Mouse (Mus musculus): Measurements from ENCODE around the gene Dhrs1.

Dhrs1 gene

DNA sequence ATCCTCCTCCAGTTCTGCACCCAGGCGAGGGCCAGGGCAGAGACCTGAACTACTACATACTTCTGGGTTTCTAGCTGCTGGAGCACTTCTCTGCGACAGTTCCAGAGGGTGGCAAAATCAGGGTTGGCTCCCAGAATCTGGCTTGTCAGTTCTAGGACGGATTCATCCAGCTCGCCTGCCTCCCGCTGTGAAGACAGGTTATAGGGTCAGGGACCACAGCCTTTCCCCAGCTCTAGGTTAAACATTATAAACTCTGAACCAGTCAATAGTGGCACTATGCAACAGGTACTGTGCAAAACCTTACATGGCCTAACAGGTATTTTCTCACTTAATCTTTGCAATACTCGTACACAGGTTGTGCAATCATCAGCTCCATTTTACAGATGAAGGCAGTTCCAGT is 24.4 kb downstream of the Dhrs1 start:
- DNase-seq: no peak

DNA sequence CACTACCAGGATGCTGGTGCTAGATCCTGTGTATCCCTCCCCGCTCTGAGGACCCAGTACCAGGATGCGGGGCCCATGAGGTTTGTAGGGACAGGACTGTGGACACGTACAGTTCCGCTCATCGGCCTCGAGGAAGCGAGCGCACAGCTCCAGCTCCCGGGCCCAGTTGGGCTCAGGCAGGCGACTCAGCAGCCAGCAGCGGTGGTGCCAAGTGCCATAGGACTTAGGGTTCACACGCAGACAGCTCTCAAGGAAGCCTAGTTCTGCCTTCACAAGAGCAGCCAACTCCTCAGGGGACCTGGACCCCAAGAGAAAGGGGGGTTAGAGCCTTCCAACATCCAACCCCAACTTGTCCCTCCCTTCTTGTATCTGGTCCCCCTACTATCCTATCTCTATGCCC is 24.8 kb downstream of the Dhrs1 start:
- no peak for DNase-seq

DNA sequence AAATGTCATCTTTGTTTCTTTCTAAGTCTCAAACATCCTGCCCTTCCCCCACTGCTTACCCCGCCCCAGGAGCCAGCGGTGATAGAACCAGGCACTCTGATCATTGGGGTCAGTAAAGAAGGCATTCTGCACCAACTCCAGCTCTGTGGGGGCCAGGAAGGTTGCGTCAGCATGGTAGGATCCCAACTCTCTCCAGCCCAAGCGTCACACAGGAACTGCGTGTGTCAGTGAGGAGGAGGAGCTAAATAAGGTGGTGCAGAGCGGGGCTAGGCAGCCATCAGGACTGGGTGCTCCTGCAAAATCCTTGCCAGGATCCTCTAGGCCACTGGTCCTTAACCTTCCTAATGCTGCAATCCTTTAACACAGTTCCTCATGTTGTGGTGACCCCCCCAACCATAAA is 25.8 kb downstream of the Dhrs1 start:
- no peak for DNase-seq

DNA sequence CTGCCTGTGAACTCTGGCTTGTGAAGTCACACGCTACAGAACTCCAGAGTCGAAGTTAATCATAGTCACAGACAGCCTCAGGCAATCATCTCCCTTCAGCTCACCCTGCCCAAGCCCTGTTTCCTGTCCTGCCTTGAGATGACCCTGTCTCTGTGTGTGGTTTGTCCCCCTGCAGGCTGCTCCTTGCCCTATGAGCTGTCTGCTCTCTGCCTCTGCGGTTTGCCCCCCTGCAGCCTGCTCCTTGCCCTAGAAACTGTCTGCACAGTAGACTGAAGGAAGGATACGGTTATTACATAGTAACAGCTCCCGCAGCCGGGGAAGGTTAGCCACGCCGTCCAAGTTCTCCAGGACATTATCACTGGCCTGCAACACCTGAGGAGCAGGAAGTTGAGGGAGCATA is 28.6 kb downstream of the Dhrs1 start:
- DNase-seq: no peak

DNA sequence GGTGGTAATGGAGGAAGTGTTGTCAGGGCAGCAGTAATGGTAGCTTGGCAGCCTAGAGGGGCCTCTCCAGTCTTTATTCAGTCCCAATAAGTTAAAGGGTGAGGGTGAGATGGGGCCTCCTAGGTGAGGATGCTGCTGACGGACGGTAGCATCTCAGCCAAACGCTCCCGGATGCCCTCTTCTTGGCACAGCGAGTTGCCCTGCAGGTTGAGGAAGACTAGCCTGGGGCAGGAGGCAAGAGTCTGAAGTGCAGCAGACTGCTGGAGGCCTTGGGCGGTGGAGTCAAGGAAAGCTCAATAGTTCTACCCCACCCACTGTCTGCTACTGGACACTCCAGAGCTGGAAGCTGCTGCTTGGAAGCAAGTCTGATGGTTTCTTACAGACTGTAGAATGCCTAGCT is 29.2 kb downstream of the Dhrs1 start:
- DNase-seq: no peak

DNA sequence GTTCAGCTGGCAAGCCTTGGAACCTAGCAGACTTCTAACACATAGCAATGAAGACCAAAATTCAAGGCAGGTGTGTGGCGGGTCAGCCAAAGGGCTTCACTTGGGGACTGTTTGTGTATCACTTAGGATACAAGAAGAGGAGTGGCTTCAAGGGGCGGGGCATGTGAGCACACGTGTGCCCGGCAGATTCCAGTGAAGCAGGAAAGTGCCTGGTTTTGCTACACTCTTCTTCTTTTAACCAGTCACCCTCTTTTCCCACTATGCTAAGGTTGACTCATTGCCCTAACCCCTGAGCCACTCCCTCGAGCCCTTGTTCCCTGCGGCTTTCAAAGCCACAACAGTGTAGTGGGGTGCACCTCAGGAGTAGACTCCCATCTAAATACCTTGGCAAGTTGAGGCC is 30.6 kb downstream of the Dhrs1 start:
- no peak for DNase-seq

DNA sequence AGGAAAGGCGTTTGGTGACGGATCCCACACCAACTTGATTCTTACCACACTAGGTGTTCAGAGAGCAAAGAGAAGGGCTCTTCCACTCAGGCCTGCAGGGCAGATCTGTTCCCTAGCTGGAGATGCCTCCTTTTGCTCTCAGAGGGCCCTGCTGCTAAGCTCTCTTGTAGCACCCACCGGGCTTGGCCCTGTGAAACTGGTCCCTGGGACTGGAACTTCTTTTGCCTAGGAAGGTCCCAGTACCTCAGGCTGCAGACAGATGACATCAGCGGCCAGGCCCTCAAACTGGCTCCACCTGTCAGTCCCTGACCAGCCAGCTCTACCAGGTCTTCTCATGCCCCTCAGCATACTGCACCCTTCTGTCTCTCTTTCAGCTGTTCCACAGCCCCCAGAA is 31.8 kb downstream of the Dhrs1 start, which contains the start of gene Tgm1:
Gene Tgm1, minus strand, starts transcription at position 198 of the 394 bp plus-strand sequence.
- DNase-seq: no peak

DNA sequence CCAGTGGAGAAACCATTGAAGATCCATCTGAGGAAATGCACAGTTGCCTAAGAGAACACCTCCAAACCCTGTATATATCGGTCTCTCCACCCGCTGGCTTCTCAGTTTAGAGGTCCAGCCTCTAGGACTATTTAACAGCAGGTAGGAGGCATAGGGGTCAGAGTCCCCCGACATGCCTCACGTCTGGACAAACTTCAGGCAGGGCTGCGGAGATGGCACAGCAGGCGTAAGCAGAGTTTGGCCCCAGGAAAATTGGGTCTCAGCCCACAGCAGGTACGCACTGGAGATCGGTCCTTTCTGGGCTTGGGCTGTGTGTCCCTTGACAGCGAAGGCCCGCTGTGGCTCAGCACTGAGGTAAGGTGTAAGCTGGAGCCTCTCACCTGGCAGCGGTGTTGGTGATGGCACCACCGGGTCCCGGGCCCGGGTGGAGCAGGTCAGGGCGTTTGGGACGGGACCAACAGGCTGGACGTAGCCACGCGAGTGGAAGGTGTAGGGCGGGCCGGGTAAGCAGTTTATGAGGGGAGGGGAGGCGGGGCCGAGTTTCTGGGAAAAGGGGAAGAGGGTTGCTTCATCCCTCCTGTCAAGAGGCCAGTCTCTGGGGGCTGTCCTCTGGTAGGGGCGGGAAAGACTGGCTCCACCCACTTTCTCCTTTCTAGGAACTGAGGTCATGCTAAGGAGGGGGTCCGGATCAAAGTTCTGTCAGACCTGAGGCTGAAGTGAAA is 32.3 kb downstream of the Dhrs1 start:
- DNase-seq: no peak

DNA sequence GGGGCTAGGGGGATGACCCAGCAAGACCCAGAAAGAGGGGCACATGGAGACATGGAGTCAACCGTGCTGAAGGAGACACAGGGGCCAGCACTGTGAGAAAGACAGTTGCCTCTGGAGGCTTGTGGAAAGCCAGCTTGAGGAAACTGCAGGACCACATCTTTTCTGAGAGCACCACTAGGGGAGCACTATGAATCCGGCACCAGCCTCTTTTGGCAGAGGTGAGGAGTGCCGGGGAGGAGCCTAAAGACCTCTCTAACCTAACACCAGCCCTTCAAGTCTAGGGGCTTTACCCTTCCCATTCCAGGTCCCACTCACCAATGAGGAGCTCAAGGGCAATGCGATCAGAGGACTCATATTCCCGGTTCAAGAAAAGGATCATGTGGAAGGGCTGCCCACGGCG is 33.7 kb downstream of the Dhrs1 start:
- no peak for DNase-seq

DNA sequence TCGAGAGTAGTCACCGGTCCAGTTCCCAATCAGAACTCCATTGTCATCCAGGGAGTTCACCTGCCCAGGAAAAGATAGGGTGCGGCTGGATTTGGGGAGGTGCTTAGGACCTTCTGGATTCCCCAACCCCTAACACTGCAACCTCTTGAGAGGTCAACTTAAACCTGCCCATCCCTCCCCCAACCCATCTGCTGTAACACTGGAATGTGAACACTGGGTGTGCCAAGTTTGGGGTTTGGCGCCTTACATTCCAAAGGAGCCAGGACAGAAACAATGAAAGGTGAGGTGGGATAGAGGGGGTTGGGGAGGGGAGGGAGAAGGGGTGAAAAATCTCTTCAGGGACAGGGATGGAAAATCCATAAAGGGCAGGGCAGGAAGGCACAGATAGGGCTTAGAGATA is 36.0 kb downstream of the Dhrs1 start:
- no peak for DNase-seq

DNA sequence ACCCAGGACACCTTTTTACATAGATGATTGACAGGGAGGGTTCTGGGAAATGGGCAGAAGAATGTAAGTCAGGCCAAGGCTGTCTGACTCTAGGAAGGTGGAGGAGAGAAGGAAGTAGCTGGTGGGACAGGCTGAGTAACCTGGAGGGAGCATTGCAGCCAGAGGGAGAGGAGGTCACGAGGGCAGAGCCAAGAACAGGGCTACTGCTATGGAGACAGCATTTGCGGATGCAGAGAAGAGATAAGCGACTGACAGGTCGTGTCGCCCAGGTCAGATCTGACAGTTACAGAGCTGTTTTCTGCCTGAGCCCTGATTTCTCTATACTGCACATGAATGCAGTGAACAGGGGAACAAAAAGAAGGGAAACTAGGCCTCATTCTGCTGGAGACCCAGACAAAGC is 38.1 kb downstream of the Dhrs1 start:
- DNase-seq: no peak

DNA sequence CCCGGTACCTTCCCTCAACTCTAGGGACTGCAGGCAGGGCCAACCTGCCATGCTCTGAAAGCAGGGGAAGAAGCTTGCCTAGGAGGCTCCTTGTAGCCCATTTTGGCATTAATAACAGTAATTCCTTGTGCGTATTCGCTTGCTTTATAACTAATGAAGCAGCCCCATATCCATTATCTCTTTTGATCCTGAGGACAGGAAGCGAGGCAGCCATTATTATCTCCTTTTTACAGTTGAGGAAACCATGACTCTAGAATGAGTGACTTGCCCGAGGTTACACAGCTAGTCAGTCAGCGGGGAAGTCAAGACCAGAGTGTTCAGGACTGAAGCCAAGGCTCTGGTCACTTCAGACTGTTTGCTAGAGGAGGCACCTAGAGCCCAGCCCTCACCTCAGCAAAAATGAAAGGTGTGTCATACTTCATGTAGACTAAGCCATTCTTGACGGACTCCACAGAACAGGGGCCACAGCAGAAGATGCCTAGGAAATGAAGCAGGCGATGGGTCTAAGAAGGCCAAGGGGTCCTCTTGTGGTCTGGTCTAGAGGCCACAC is 39.4 kb downstream of the Dhrs1 start:
- DNase-seq: no peak

DNA sequence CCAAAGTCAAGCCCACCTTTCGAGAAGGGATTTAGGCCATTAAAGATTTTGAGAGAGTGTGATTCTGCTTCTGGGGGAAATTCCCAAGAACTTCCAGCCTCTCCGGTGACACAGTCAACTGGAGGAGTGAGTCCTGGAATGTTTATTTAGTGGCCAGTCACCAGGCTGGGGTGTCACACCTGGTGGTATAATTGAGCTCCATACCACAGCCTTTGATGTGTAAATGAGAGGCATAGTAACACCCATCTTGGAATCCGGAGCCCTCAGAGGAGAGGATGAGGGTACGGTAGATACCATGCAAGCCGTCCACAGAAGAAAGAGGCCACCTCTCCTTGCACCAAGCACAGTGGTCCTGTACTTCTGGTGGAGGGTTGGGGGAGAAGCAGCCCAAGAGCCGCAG is 42.7 kb downstream of the Dhrs1 start:
- no peak for DNase-seq

DNA sequence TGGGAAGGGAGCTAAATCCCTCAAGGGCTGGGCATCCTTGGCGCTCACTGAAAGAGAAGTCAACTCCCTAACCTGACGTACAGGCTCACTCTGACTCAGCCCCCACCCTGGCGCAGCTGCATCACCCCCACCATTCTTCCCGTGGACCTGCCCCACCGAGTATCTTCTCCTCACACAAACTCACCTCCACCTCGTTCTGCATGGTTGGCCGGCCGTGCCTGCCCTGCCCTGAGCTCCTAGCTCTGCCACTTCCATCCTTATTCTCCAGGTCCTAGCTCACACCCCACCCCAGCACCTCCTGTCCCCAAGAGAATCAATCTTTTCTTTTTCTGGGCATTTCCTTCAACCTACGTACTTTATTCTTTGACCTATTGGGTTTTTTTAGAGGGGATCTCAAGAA is 44.4 kb downstream of the Dhrs1 start:
- DNase-seq: no peak

DNA sequence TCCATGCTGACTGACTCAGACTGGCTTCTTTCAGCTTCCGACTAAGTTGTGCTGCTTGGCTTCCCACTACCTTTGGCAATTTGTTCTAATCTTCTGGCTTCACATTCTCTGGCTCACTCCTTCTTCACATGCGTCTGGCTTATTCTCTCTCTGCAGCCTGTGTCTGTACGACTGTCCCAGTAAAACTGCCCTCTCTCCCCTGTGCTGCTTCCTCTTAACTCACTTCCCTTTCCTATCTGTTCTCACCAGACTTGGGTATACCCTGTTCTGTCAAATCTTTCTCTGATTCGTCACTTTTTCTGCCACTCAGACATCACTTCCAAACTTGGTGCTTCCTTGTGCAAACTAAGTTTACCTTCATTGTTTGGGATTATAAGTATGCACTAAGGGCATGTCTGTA is 48.3 kb downstream of the Dhrs1 start:
- no peak for DNase-seq

DNA sequence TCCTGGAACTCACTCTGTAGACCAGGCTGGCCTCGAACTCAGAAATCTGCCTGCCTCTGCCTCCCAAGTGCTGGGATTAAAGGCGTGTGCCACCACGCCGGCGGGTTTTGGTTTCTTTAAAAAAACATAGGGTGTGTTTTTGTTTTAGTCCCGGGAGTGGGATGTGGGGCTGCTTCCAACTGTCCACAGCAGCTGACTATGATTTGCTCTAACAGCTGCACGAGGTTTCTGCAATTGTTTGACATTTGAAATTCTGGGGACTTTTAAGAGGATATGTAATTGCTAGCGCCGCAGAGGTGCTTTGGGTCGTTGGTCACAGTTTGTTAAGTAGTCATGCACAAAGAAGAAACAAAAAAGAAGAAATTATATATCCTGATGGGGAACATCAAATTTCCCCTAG is 56.1 kb downstream of the Dhrs1 start:
- no peak for DNase-seq

All from right cerebral cortex, postnatal 4 days (tissue).